Mouse (Mus musculus) kidney, postnatal 25 days (tissue): Measurements from ENCODE around the gene Mal.

Experiments
- DNase-seq, 2 experiments: peaks; one replicate each; pipeline ENCODE4 v3.0.0; 2021; ENCODE audit warnings: mixed read lengths in 2 of 2

Mal gene

DNA sequence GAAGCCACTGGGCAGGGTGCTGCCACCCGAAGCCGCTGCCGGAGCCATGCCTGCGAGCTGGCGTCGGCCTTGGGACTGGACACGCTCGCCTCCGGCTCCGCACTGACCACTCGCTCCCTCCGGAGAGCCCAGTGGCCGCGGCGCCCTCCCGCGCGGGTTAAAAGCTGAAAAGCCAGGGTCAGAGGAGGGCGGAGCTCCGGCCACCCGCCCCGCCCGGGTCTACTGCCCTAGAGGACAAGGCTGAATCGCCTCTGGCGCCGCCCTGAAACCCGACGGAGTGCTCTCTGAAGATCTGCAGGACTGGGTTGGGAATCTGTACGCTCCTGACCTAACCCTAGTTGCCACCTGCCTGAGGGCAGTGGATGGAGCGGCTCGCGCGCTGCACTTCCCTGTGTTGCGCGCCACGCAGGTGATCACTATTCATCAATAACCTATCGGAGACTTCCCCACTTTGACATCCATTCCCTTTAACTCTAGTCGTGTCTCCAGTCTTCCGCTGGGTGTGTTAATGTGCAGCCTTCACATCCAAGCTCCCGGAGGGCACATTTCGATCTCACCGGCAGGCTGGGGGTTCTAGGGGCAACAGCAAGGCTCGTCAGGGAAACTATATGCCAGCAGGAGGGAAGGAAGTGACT is at the start of gene Mal:
Mal (minus strand) TSS at position 610 of the 635 bp plus-strand sequence.
- DNase-seq = peak; percentile 83 to 90

DNA sequence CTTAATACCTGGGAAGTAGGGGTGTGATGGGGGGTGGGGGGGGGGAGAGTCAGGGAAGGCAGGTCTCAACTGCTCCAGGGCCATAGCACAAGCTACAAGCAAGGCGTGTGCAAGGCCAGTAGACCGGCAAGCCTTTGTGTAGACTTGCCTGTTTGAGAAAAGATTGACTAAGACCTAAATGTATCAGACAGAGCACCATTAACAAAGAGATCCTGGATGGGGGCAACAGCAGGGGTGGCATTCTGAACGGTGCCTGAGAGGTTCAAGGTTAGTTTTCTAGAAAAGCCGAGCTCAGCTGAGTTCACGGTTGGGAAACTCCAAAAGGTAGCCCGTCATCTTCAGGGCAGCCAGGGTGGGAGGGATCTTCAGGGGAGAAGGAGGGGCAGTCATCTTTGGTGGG is 48.8 kb upstream of the Mal start:
- peak in 1 of 2 experiments; percentile 8 for DNase-seq

DNA sequence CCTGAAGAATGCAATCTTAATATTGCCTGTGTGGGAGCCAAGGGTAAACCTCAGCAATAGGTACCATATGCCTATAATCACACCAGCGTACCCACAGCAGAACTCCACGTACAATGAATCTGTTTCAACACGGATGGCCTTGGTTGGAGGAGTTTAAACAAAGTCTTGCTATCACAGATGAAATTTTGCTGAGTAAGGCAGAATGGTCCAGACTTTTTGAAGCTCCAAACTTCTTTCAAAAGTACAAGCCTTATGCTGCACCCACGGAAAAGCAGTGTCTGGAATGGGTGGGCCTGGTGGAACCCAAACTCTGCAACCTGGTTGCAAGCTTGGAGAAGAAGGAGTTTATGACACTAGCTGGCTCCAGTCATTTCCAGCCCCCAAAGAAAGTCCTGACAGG is 32.7 kb upstream of the Mal start:
- no peak for DNase-seq

DNA sequence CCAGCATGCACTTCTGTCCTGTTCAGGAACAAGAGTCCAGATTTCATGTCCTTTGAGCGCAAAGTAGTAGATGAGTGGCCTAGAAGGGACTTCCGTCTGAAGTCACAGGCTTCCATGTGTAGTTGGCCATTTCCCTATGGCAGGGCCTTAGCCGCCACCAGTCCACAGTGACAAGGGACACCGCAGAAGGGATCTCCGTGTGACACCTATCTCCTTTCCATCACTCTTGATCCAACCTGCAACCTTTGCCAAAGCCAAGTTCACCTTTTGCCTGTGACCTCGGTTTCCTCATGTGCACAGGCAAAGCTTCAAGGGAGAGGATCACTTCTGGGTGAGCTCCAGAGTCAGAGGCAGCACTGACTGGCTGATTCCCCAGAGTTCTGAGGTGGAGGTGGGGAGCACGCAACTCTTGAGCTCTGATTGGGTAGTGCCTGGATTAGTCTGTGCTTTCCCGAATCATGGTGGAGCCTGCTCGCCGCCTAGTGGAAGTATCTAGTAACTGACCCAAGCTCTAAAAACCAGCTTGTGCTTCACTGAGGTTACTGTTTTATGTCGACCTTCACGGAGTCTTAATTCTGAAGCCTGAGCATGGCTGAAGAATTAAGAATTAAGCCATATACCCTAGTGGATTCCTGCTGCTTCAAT is 27.3 kb upstream of the Mal start:
- DNase-seq = peak; percentile 78 to 90

DNA sequence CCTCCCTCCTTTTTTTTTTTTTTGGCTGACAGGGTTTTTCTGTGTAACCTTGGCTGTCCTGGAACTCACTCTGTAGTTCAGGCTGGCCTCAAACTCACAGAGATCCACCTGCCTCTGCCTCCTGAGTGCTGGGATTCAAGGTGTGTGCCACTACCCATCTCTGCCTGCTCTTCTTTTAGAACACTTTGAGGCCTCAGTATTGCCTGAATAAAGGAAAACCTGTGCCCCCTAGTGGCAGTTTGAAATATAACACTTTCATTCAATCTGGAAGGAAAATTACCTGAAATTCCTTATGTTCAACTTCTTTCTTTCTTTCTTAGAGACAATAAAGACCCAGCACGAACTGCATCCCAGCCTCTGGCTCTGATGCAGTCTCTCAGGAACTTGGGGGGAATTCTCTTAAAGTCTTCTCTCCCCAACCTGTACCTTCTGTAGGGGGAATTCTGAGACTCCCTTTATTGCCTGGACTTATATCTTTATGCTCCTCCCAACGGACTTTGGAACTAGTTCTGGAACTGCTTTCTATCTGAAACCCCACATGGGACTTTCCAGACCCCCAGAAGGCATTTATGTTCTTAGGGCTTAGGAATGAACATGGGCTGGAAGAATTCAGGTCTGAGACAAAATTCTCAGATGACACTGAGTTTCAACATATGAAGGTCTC is 11.5 kb upstream of the Mal start:
- DNase-seq = peak in 1 of 2 experiments; percentile 40

DNA sequence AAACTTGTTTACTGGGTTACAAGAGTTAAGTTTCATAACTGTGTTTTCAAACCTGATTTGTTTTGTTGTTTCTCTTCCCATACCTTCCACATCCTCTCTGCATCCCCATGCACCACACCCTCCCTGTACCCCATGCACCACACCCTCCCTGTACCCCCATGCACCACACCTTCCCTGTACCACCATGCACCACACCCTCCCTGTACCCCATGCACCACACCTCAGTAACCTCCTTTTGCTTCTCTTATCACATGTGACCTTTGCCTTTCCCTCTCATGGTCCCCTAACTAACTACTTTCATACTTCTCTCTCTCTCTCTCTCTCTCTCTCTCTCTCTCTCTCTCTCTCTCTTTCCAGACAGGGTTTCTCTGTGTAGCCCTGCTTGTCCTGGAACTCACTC is 10.5 kb upstream of the Mal start:
- DNase-seq = no peak

DNA sequence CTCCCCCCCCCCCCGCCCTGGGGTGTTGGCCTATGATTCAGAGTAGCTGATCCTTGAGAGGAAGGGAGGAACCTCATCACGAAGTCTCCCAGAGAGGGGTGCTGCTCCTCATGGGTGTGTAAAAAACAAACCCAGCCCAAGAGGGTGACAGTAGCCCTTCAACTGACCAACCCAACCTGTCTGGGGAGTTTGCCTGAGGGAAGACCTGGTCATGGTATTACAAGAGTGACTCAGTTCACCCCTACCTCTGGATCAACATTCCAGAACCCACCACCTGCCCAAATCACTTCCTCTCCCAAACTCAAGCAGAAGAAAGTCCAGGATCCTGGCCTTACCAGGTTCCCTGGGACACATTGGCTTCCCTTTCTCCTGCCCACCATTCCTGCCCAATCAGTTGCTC is 6.2 kb upstream of the Mal start:
- DNase-seq = no peak

DNA sequence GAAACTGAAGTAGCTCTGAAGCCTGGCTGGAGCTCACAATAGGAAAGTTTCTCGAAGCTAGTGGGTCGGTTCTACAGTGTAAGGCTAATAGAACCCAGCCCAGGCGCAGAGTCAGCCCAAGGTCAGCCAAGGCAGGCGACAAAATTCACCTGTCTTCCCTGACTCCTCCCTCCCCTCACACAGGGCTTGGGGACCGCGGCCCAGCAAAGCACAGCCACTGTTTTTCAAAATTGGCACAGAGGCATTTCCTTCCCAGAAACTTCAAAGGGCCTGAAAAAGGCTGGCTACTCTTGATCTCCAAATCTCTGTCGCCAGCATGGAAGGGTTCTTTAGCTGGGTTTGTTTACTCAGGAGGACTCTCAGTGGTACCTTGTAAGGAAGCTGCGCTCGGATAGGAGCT is 1.1 kb downstream of the Mal start:
- DNase-seq = peak; percentile 39 to 62

DNA sequence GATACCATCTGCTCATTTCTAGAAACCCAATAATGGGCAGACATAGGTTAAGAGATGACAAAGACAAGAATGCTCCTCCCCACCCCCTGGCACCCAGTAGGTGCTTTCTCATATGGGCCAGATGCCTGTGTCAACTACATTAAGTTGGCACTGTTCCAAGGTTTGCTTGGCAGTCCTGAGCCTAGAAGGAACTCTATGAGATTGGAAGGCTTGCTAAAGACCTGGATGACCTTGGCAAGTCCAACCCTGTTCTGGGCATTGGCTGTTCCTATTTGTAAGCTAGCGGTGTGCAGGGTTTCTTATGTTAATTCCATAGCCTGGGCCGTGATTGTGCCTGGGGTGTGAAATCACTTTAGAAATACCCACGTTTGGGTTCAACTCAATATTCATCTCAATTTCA is 1.7 kb downstream of the Mal start:
- peak; percentile 21 to 64 for DNase-seq

DNA sequence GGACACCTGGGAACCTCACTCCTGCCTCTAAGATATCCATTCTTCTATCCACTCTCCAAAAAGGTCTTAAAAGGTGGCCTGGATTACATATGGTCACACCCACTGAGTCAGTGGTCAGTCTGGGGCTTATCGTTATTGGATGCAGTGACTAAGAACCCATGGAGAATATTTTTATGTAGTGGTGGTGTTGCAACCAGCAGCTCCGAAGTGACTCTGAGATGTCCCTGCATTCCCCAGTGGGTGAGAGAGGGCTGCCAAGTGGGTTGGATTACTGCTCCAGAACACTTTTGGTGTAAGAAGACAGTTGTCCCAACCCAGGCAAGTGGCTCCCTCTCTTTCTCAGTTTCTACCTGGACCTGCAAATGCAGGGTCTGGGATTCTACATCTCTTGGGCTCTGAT is 3.7 kb downstream of the Mal start:
- DNase-seq = no peak

DNA sequence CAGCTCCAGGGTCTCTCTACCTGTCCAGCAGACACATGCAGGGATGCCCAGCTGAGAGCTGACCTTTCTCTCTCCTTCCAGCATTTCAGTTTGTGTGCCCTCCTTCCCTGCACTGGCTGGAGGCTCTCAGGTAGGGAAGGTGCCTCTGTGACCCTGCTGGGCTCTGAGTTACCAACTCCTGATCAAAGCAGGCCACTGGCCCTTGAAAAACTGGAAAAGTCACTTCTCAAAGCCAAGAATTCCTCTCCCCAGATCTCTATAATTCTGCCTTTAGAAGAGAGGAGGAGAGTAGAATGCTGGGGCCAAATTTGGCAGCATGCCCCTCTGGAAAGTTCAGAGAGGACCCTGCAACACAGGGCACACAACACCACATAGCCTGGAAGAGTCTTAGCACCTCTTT is 4.2 kb downstream of the Mal start:
- DNase-seq = peak; percentile 40 to 59

DNA sequence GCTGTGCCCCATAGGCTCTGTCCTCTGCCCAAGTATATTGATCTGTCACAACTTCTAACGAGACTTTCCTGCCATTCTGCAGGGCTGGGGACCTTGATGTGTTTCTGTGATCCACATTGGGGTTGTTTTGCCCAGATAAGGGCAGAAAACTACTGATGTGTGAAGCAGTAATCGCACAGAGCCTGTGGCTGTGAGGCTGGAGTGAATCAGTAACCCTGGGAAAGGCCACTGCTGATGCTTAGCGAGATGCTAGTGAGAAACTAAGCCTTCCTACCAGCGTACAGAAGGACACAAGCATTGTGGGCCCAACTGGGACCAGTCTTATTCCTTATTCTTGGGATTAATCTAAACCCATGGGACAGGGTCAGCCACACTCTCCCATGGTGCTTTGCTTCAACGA is 4.9 kb downstream of the Mal start:
- DNase-seq = peak; percentile 23 to 66

DNA sequence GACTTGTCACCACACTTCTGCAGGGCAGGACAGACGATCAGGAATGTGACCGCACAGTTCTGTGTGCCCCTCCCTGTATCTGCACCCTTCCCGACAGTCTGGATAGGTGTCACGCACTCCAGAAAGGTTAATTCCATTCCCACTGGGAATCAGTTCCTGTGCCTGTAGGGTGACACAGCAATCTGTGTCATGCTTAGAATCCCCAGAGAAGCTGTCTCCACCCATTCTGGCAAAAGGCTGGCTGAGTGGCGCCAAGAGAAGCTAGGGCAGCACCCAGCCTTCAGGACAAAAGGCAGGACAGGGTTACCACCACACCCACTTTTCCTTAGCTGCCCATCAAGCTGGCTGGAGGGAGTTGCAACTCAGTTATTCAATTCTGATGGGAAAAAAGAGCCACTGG is 6.6 kb downstream of the Mal start:
- peak; percentile 55 to 76 for DNase-seq

DNA sequence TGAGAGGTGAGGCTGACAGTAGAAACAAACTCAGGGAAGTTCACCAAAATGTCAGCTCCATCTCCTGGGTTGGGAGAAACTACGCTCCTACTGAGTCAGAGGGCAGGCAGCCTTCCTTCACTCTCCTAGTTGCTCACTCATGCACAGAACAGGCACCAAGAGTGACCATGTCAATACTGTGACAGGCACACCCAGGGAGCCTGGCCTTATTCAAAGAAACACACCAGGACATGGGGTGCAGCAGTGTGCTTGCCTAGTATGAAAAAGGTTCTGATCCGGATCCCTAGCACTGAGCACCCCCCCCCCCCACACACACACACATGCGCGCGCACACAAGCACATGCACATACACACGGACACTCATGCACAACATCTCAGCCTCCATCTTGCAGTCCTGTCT is 8.3 kb downstream of the Mal start:
- no peak for DNase-seq

DNA sequence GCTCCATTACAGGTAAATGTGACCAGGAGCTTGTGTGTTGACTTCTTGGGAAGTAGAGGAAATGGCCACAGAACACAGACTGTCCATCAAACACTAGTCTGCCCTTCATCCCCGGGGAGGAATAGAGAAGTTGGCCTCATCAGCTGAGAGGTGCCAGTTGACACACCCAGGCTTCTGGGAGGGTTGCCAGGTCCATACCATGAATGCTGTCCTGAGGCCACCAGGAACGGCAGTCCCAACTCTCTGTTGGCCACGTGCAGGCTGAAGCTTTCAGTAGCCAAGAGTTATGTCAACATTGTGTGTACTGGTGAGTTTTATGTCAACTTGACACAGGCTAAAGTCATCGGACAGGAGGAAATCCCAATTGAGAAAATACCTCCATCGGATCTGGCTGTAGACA is 9.6 kb downstream of the Mal start:
- DNase-seq = peak; percentile 33 to 59

DNA sequence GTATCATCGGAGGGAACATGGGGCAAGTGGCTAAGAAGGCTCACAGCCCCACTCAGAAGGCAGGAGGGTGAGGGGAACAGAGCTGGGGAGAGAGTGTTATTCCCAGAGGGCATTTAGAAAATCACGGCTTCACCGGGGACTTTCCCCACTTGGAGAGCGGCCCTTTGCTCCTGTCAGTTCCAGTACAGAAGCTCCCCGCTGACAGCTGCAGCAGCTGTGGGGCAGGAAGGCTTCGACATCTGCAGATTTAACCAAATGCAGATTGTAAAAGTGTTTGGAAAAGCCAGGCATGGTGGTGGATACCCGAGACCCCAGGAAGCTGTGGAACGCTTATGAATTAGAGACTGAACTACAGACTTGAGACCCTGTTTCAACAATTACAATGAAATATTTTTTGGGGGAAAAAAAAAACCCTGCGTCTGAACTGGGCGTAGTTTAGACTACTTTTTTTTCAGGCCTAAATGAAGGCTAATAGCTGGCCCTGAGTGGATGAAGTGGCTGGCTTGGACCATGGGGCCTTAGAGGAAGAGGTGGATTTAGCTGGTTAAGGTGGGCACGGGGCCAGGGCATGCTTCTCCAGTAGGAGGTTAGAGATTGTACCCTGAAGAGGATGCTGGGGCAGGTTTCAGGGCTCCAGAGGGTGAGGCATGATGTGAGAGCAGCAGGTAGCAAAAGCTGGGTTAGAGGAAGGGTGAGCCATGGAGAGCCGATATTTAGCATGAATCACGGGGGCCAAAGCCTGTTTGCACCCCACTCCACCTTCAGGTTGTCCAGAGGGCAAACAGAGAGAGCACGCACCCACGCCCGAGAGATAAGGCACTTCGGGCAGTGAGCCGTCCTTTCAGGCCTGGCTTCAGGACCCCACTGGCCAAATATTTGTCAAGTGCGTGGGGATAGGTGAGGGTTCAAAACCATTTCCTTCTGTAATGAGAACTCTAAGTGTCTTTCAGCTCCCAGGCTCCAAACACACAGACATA is 12.5 kb downstream of the Mal start:
- DNase-seq = peak; percentile 61 to 75

DNA sequence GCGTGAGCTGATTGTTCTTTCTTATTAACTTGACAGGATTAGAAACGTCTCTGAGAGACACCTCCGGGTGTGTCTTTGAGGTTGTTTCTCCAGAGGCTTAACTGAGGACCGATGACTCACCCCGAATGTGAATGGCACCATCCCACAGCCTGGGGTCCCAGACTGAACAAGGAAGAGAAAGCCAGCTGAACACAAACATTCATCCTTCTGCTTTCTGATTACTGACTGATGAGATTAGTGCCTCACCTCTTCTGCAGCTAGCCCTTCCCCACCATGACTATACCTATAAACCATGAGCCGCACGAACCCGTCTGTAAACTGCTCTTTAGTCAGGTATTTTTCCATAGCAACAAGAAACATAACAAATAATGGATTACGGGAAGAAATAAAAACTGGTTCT is 17.5 kb downstream of the Mal start:
- DNase-seq = peak in 1 of 2 experiments; percentile 19

DNA sequence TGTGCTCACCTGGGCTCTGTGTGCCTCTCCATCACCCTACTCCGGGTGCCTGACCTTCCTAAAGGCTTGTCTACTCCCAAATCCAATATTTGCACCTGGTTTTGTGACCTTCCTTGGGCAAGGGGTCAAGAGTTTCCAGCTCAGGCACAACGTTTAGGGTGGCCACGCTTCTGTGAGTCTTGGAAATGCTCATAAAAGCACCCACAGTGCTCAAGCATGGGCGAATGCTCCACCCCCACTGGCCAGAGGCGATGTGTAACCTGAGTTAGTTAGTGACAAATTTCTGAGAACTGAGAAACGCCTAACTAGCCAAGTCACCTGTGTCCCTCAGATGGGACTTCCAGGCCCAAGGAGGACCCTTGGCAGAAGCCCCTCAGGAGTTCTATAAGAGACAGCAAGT is 20.9 kb downstream of the Mal start:
- DNase-seq = peak; percentile 85 to 93

DNA sequence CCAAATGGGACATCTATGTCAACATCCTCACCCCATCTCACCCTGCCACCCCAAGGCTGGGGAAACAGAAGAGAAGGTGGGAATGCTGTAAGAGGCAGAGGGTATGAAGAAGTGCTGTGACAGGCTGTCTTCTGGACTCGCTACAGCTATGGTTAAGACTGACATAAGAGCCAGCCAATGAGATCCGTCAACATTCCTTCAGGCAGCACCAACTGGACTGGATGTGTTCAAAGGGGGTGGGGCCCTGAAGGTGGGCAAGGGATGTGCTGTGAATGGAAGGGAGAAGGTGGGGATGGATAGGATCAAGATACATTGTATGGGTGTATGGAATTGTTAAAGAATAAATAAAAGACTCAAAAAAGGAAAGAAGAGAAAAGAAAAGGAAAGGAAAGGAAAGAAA is 23.9 kb downstream of the Mal start:
- DNase-seq = no peak

DNA sequence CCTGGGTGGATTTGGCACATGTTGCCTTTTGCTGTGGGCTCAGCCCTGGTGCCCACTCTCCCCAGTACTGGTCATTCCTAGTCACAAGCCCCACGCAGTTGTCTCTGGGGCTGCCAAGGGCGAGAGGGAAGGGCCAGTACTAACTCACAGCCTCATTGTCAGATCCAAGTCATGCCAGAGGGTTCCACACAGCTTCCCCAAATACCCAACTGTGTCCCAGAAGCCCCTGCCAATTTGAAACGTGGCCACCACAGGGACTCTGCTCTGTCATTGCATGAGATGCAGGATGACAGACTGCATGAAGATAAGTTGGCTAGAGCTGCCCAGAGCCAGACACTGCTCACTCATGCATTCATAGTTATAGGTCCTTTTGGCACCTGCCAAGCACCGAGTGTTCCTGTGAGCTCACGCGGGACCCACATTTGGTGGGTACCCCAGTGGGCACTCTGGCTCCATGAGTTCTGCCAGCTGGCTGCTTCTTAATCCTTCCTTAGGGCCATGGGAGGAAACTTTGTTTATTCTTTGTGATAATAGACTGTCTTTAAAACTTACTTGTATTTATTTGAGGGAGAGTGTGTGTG is 28.4 kb downstream of the Mal start:
- DNase-seq = peak in 1 of 2 experiments; percentile 65

DNA sequence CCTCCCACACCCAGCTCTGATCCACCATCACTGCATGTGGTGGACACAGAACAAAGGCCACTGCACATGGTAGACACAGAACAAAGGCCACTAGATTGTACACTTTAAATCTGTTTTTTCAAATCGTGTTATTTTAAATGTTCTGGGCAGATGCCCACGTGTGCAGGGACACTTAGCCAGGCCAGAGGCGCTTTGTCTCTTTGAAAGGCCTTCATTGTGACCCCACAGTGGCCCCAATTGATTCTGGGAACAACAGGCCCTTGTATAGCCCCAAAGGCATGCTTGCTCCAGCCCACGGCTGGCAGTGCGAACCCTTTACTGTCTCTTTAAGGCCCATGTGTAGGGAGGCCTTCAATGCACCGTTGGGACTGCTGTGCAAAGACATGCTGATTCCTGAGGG is 29.1 kb downstream of the Mal start:
- no peak for DNase-seq

DNA sequence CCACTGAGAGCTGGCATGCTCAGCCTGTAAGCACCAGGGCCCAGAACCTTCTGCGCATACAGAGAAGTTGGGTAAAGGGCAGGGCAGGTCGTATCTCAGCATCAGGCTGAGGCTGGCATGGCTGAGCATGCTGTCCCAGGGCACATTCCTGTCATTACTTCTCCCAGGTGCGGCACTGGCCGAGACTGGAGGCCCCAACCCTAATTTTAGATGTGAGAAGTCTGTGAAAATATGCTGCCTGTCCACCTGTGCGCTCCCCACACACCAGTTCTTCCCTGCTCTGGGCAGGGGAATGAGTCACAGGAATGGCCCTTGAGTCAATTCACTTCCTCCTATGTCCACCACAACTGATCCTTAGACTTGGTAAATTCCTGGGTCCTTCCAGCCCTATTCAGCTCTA is 30.8 kb downstream of the Mal start:
- DNase-seq = peak; percentile 45 to 86

DNA sequence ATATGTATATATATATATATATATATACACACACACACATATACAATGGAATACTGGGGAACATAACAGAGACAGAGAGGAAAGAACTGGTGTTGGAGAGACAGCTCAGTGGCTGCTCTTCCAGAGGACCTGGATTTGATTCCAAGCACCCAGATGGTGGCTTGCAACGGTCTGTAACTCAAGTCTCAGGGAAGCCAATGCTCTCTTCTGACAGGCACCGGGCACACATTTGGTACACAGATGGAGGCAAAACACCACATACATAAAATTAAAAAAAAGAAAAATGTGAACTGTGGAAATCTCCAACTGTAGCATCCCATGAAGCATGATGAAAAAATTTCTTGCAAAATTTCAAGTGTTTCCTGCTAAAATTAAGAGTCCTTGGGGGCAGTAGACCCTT is 31.7 kb downstream of the Mal start:
- no peak for DNase-seq
